Mouse (Mus musculus) adrenal gland (tissue): ENCODE results near the gene Gcnt2.

Source experiments
- intact Hi-C: fragments of 180-260 bp; cut with DNase I; formaldehyde crosslinking; loops from one replicate; pipeline ENCODE4 v1.15.1; 2025

Gene Gcnt2

DNA sequence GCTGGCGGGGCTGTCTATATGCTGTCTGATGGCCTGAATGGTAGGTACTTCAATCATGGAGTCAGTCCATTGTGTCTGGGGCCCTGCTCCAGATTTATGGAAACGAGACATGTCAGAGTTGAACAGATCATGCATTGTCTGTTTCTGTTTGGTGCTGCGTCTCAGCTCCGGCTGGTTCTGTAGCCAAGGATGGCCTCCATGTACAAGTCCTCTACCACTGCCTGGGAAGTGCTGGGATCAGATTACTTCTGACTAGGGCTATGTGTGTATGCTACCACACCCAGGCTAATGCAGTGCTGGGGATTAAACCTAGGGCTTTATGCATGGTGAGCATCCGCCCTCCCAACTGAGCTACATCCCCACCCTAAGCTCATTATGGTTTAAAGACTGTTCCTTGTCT, 78.0 kb downstream of the Gcnt2 start:
- intact Hi-C loops = no loop called here

DNA sequence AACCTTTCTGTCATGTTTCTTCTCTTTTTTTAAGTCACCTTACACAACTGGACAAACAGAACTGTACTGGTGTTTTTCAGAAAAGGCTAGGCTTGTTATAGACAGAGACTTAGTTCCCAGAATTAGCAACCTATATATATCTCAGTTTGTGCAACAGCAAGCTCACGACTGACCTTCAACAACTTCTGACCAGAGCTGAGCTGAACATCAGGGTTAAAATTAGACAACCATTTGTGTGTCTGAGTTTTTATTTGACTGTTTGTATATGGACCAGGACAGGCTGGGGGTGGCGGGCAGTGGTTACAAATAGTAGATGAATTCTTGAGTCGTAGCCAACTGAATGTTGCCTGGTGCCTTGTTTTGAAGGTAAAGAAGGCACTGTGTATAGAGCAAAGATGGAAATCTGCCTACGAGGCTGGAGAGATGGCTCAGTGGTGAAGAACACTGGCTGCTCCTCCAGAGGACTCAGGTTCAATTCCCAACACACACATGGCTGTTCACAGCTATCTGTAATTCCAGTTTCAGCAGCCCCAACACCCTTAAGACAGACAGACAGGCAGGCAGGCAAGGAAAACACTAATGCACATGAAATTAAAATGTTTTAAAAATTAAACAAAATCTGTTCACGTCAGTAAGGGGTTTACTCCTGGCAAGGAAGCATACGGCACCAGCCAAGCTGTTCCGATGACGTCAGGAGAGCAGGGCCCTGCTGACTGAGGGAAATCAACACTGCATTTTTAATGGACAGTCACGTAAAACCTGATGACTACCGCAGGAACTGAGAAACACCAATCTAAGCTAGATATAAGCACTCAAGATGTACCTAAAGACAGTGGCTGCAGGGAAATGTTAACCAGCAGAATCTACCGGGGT, 79.2 kb downstream of the Gcnt2 start:
- intact Hi-C loops = no loop called here

DNA sequence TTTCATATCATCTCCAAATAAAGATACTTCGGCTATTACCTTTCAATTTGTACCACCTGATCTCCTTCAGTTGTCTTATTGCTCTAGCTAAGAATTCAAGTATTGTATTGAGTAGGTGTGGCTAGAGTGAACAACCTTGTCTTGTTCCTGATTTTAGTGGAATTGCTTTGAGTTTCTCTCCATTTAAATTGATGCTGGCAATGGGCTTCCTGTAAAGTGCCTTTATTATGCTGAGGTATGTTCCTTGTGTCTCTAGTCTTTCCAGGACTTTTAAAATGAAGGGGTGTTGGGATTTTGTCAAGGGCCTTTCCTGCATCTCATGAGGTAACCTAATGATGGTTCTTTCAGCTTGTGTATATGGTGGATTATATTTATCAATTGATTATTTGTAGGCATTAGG, 83.5 kb downstream of the Gcnt2 start:
- intact Hi-C loops = no loop called here

DNA sequence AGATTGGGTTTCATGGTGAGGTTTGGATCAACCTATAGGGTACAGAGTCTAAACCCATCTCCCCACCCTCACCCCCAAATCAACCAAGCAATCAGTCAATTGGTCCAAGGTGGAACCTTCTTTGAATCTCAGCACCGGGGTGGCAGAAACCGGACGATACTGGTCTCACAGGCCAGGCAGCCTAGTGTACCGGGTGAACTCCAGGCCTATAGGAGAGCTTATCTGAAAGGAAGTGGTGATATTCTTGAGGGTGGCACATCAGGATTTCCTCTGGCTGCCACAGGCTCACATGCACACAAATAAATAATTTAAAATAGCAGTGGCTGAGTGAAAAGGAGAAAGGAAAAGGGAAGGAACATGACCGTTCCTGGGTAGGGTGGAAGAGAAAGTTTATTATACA, 84.4 kb downstream of the Gcnt2 start:
- intact Hi-C loops = no loop called here

DNA sequence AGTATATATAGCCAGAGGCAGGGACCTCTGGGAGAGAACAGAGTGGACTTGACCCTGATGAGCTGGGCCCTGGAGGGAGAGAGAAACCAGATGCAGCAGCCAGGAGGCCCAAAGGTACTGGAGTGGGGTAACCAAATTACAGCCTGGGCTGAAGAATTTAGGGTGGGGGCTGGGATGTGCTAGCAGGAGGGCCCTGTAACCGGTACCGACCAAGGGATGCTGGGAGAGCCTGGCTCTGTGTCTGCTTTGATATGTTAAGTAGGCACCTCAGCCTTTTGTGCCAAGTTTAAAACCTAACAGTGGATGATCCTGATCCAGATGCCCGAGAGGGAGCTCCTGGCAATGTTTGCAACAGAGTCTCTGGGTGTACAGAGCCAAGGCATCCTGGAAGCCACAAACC, 84.8 kb downstream of the Gcnt2 start:
- intact Hi-C loops = no loop called here

DNA sequence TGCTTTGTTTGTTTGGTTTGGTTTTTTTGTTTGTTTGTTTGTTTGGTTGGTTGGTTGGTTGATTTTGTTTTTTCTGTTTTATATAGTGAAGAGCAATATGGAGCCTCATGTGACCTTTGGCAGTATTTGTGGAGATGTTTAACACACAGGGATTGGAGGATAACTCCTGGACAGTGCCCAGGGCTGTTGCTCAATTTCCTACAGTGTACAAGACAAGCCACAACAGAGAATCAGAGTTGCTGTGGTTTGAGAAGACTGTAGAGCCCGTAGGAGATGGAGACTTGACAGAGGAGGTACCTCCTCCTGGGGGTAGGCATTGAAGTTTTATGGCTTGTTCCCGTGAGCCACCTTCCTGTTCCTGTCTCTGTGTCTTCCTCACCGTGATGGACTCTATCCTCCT, 87.0 kb downstream of the Gcnt2 start:
- intact Hi-C loops = no loop called here

DNA sequence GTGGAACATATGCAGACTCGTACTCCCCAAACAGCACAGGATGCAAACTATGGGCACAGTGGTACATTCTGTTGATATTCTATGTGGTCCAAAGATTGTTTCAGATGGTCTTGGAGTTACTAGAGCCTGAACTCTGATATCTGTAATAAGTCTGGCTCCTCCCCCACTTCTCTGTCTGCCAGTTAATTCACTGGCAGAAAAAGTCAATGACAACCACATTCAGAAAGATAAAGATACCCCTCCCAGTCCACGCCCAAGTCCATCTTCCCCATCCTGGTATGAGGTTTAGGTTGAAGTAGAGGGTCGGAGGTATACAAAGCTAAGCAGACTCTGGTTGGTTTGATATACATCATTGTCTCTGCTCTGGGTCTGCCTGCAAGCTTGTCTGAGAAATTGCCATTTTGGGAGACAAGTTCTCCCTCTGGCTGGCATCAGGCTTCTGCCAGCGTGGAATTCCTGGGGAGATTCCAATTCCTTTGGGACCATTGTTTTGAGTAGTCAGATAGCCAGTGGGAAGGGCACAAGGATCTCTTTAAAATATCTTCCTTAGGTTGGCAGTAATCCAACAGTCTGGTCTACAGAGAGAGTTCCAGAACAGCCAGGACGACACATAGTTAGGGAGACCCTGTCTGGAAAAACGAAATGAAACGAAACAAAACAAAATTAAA, 88.1 kb downstream of the Gcnt2 start:
- intact Hi-C loops = no loop called here

DNA sequence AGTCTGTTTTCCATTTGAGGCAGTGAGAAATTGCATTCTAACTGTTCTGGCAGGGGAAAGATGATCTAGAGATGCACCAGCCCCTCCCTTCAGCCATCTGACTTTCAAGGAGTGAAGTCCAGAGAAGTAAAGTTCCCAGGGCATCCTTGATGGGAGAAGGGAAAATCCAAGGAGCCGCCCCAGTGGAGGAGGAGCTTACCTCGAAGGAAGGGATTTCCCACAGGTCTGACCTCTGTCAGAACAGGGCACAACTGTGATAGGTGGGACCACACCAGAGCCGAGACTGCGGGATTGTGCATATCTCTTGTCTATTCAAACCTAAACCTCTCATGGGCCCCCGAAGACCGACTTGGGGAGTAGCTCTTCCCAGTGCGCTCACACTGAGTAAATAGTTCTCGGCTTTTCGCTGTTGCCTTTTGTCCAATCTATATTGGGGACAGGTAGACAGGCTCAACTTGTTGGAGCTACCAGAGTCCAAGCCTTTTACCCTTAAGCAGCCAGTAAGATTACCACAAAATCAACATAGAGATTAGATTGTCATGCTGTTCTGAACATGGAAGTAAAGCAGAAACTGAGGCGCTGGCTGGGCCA, 91.9 kb downstream of the Gcnt2 start:
- intact Hi-C loops = no loop called here

DNA sequence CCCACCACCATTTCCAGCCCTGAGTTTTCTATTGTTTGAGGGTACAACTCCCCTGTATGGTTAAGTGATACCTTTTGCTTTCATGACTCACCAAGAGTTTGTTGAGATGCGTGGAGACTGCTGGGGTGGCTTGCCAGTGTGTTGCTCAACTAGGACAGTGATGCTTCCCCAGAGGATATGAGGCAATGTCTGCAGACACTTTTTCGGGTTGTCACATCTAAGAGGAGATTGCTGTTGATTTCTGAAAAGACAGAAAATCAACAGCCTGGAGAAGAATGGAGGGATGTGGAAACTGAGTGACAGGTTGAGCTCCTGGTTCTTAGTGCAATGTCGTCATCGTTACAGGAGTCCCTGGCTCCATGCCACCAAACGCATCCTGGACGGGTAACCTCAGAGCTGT, 93.7 kb downstream of the Gcnt2 start:
- intact Hi-C loops = no loop called here

DNA sequence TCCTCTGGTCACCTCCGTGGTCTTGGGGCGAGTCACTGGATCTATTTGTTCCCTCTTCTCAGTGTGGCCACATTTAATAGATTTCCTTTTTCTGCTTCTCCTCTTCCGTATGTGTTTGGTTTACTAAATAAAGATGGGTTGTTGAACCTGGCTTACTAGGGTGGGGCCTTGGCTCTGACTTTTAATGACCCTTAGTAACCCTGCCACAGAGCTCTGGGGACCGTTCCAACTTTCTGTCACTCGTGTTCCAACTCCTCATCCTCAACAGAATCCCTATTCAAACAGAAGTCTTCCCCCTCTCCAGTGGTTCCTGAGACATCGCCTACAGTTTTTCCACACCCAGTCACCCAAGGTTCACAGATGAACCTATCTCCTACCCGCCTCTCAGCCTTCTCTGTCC, 96.2 kb downstream of the Gcnt2 start:
- intact Hi-C loops = no loop called here

DNA sequence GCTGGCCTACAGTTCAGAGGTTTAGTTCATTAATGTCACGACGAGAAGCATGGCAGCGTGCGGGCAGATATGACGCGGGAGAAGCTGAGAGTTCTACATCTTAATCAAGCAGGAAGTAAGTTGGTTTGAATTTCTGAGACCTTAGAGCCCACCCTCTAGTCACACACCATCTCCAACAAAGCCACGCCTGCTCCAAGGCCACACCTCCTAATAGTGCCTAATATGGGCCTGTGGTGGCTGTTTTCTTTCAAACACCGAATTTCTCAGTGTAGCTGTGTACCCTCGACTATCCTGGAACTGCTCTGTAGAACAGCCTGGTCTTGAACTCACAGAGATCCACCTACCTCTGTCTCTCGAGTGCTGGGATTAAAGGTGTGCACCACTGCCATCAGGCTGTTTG, 108.1 kb downstream of the Gcnt2 start:
- intact Hi-C loops = no loop called here

DNA sequence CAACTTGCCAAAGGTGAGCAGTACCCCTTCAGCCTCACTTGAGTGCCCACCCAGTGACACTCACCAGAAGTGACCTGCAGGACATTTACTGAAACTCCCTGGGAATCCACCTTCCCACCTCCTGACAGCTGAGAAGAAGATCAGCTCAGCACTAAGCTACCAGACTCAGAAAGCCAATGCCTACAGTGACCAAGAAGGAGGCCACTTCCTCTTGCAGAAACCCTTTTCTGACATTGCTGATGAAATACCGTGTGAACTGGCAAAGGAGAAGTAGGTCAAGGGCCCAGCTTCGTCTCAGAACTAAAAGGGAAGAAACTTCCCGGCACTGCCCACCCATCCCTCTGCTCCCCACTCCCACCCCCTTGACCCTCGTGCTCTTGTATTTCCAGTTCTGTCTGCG, 109.0 kb downstream of the Gcnt2 start:
- intact Hi-C loops = no loop called here

DNA sequence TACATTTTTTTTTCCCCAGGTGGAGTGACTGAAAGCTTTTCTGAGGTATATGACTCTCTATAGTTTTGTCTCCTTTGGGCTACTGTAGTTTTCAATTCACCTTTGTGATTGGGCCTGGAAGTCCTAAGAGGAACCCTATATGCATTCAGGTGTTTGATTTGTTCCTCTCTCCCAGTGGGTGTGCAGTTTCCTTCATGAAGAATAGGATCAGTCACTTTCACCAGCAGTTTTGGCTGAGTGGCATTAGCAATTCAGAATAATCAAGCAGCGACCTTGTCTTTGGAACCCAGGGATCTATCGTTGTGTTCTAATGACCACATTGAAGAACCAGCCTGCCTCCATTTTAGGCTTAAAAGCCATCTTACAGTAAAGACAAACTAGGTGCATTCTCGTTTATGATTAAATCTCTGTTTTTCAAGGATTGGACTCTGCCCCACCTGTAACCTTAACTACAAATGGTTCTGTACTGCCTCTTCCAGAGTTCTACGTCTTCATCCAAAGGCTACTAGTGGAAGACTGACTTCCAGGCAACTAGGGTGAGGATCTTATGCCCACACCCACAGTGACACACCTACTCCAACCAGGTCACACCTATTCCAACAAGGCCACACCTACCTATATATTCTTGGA, 110.3 kb downstream of the Gcnt2 start:
- intact Hi-C loops = no loop called here

DNA sequence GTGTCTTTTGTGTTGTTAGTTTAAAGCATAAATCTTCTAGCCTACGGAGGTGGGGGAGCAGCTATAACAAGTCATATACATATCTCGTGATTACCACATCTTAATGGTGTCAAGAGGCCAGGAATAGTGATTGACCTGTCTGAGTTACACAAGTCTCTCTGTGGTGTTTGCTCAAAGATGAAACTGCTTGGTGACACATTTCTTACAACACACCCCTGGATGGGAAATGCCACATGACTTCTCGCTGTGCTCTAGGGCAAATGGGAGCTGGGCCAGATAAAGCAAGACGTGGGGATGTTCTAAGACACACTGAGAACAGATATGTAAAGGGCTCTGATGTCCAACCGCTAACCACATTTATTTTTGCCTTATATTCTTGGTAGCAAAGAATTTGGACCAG, 111.7 kb downstream of the Gcnt2 start:
- intact Hi-C loops = no loop called here

DNA sequence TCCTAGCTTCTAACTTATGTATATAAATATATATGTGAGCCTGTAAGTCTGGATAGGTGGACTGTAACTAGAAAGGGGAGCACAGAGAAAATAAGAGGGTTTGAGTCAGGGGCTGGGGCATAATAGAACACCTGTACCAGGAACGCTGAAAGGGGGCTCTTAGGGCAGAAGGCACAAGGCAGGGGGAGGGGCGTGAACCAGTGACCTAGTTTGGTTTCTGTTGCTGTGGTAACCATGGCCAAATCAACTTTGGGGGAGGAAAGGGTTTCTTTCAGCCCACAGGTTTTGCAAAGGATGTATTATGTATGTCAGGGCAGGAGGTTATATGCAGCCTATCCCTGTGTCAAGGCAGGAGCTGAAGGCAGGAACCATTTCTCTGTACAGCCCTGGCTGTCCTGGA, 112.3 kb downstream of the Gcnt2 start:
- intact Hi-C loops = no loop called here

DNA sequence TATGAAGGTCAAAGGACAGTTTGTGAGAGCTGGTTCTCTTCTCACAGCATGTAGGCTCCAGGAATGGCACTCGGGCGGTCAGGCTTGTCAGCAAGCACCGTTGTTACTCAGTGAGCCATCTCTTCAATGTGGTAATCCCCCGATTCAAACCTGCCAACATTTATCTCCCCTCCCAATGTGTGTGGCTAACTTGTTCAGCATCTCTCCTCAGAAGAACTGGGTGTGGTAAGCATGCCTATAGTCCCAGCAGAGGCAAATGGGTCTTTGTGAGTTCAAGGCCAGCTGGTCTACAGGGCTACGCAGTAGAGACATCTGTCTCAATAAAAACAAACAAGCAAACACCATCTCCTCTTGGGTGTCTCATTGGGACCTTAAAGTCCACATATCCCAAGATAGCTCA, 113.4 kb downstream of the Gcnt2 start:
- intact Hi-C loops = no loop called here

DNA sequence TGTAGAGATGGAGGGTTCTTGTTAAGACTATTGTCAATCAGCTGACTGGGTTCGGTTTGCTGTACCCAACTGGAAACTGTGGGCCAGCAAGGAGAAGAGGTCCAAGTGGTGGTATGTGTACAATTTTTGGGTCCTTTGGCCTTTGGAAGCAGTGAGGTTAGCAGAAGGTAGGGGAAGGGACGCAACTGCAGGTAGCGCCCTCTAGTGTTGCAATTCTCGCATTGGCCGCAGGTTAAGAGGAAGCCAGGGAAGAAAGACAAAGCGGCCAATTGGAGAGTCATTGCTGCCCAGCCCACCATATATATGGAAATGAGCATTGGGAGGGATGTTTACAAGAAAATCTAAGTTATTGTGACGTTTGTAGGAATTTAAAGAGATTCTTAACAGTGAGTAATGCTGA, 118.1 kb downstream of the Gcnt2 start:
- intact Hi-C loops = loop anchor here (2.0 kb wide), 2 partner anchors 133 to 193 kb away; no protein-coding TSS in a partner anchor

DNA sequence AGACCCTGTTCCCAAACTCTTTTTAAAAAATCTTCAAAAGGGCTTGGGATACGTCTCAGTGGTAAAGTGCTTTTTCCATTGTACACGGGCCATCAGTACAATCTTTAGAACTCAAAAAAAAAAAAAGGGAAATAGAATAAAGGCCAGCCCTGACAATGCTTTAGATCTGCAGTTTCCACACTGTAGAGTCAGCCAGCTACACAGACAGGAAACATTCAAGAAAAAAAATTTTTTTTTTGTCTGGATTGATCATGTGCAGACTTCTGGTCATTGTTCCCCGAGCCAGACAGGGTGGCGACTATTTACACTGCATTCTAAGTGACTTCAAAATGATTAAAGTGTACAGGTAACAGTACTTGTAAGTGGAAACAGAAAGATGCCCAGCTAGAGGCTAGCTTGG, 119.1 kb downstream of the Gcnt2 start:
- intact Hi-C loops = no loop called here

DNA sequence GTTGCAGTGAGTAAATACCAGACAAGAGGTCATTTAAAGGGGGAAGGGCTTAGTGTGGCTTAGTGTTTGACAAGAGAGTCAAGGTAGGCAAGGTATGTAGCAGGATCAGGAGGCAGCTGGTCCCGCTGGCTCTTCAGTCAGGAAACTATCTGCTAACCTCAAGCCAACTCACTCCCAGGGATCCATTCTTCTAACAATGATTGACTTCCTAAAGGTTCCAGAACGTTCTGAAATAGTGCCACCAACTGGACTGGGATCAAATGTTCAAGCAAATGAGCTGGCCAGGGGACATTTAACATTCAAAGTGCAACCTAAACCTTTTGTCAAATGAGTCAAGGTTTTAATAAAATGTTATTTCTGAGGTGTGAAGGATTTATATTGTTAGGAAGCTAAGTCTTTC, 119.8 kb downstream of the Gcnt2 start:
- intact Hi-C loops = no loop called here

DNA sequence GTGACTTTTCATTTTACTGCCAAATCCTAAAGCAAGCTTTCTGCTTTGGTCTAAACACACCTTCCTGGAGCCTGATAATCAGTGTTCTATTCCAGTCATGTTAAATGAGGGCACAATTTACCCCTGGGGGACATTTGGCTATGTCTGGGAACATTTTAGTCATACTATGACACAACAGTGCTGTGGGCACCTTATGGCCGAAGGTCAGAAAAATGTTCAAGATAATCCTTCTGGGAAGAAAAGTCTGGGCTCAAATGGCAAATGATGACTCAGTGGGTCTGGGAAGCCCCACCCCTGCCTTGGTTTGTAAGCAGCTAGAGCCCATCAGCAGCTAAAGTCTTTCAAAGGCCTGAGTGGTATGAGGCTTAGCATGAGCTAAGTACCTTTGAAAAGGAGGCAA, 123.2 kb downstream of the Gcnt2 start:
- intact Hi-C loops = no loop called here

DNA sequence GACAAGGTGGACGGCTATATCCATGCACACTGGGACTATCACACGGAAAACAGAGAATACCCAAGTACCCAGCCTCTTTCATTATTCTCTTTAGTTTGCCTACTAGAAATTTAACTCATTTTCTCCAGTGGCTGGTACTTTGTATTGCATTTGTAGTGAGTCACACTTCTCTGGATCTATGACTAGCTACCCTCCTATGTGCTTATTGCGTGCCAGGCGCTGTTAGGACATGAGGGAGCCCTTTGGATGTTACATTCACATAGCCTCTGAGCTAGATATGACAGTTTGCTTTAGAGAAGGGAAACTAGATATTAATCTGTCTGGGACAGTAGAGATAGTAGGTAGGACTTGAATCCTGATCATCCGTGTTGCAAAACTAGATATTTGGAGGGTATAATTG, 126.5 kb downstream of the Gcnt2 start:
- intact Hi-C loops = no loop called here
